Mouse (Mus musculus): Measurements from ENCODE around the gene Elavl2. TPM values are rescaled to one million over a fixed set of nuclear protein-coding genes. Genes with fewer than 3 reads are reported as not detected.

Gene Elavl2
- total RNA-seq, 2 experiments from 2014 or later = not detected

- ATAC-seq (replicated peaks; ENCODE audit: low FRiP score, poor library complexity, severe bottlenecking) = no peak
Measured at GRCm38 (mm10) chr4:91230439-91230863, 170.1 kb downstream of the Elavl2 start.

- no peak for ATAC-seq (replicated peaks; ENCODE audit: low FRiP score, poor library complexity, severe bottlenecking)
Measured at GRCm38 (mm10) chr4:91228341-91228740, 172.2 kb downstream of the Elavl2 start.

- ATAC-seq (replicated peaks; ENCODE audit: low FRiP score, poor library complexity, severe bottlenecking) = no peak
Measured at GRCm38 (mm10) chr4:91223811-91224210, 176.8 kb downstream of the Elavl2 start.

GRCm38 (mm10) chr4:91219322-91219721 lies 181.3 kb downstream of the Elavl2 start:
- no peak for ATAC-seq (replicated peaks; ENCODE audit: low FRiP score, poor library complexity, severe bottlenecking)

GRCm38 (mm10) chr4:91213917-91214316 lies 186.7 kb downstream of the Elavl2 start:
- ATAC-seq (replicated peaks; ENCODE audit: low FRiP score, poor library complexity, severe bottlenecking) = no peak

GRCm38 (mm10) chr4:91208415-91209292 lies 191.9 kb downstream of the Elavl2 start:
- no peak for ATAC-seq (replicated peaks; ENCODE audit: low FRiP score, poor library complexity, severe bottlenecking)
